Mouse (Mus musculus) cortical plate, adult 2 months (tissue): Measurements from ENCODE around the gene Klf9. TPM values are rescaled to one million over a fixed set of nuclear protein-coding genes. Genes with fewer than 3 reads are reported as not detected.

Source experiments
- H3K27ac ChIP-seq: fragments of 200-500 bp; 2 replicates; pipeline ENCODE4 v1.5.1; 2012; ENCODE audit warnings: low read length, control low read depth, inconsistent platforms; ENCODE audit not compliant: insufficient read depth
- H3K4me1 ChIP-seq: fragments of 200-500 bp; 2 replicates; pipeline ENCODE4 v1.6.1; 2011; ENCODE audit warnings: low read length; ENCODE audit not compliant: control insufficient read depth, insufficient read depth
- H3K4me3 ChIP-seq: fragments of 200-500 bp; 2 replicates; pipeline ENCODE4 v1.5.1; 2011; ENCODE audit warnings: mild to moderate bottlenecking, low read length, control low read depth; ENCODE audit not compliant: insufficient read depth
- CTCF ChIP-seq: fragments of 200-500 bp; IDR thresholded peaks from 2 replicates; pipeline ENCODE4 v1.5.1; 2011; ENCODE audit warnings: mild to moderate bottlenecking, control low read depth, low read length; ENCODE audit not compliant: insufficient read depth; ENCODE audit errors: extremely low read depth
- POLR2A ChIP-seq: fragments of 200-500 bp; IDR thresholded peaks from 2 replicates; pipeline ENCODE4 v1.6.1; 2011; ENCODE audit warnings: mild to moderate bottlenecking, low read length, control low read depth; ENCODE audit not compliant: insufficient read depth; ENCODE audit errors: extremely low read depth
- polyA plus RNA-seq: library from polyadenylated mRNA; depleted of rRNA; stranded (reverse); fragments of >200 nt; gene quantifications from 2 replicates; pipeline ENCODE4 v1.2.3, GENCODE M21; 2012

Gene Klf9
- polyA plus RNA-seq, 1 experiment, result 112 TPM

- Histone ChIP-seq H3K4me3 (no peak overlapping the region), H3K27ac (0 out of 2 replicates have a peak overlapping the region, but pooled peaks have one; percentile 17), H3K4me1 (peaks cover 20% of the 10 kb centered on the region)
- TF ChIP-seq CTCF (no peak), POLR2A (no peak)
These were observed 21.4 kb downstream of the Klf9 start for GRCm38 (mm10) chr19:23162387-23162809.

DNA sequence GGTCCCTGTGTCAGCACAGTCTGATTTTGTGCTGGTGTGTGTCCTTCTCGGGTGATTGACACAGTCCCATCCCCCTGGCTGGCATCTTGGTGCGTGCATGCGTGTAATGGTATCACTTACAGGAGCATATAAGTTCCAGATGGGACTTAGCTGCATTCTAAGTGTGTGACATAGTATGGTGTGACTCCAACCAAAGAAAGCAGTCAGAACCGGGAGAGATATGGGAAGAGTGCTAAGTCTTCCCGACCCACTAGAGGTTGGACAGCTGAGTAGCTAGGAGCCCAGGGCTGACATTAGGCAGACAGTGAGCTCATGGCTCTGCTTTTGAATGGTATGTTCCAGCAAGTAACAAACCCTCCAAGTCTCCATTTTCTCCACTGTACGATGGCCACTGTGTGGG, 21.9 kb downstream of the Klf9 start:
- peaks cover 20% of the 10 kb centered on the region for H3K4me1 ChIP-seq

GRCm38 (mm10) chr19:23163361-23163760, 22.3 kb downstream of the Klf9 start:
- no peak overlapping the region for H3K4me3 ChIP-seq
- H3K4me1 ChIP-seq, result peaks cover 20% of the 10 kb centered on the region
- H3K27ac ChIP-seq, result peak overlapping the region; percentile 17
- TF ChIP-seq POLR2A, result no peak
- TF ChIP-seq CTCF, result no peak

More for the DNA sequence above, 21.9 kb downstream of the Klf9 start:
- H3K27ac ChIP-seq, result peak overlapping the region; percentile 17
- TF ChIP-seq POLR2A, result no peak
- TF ChIP-seq CTCF, result no peak
- H3K4me3 ChIP-seq, result no peak overlapping the region

DNA sequence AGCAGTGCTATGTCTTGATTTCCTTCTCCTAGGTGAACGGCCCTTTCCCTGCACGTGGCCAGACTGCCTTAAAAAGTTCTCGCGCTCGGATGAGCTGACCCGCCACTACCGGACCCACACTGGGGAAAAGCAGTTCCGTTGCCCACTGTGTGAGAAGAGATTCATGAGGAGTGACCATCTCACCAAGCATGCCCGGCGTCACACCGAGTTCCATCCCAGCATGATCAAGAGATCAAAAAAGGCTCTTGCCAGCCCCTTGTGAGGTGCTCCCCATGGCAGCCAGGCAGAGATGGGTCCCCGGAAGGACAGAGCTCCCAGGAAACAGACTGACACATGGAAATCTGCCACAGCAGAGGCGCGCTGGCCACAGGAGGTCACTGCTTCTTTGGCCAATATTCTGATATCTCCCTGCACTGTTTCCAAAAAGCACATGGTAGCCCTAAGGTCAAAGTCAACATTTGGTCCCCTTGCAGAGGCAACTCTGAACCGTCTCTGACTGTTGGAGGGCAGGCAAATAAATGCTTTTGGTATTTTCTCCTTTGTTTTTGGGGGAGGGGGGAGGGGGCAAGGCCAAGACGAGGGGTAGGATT, 23.7 kb downstream of the Klf9 start:
- Histone ChIP-seq H3K4me3 (no peak overlapping the region), H3K4me1 (peaks cover 17% of the 10 kb centered on the region), H3K27ac (no peak overlapping the region)
- TF ChIP-seq CTCF, result no peak
- TF ChIP-seq POLR2A, result no peak

DNA sequence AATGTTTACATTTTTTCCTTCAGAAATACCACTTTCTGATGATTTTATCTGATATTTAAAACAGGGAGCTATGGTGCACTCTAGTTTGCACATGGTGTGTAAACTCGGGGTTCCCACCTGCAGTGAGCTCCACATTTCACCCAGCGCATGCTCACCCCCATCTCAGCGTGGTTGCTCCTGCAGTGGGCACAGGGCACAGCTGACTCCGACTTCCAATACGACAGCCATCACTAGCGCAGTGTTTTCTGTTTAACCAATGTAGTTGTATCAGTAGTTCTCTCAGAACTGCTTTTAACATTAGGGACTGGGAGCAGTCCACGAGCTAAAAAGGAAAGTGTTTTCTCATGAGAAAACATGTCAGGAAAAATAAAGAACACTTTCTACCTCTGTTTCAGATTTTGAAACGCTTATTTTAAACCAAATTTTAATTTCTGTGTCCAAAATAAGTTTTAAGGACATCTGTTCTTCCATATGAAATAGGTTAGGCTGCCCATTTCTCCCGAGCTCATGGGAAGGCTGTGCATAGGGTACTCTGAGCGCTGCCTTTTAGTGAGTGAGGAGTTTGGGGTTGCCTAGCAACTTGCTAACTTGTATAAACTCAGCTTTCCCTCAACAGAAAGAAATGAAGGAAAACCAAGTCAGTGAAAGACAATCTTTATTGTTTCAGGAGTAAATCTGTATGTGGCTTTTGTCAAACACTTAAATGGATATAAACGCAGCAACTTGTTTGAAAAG, 25.7 kb downstream of the Klf9 start:
- Histone ChIP-seq H3K4me3 (no peak overlapping the region), H3K27ac (no peak overlapping the region), H3K4me1 (peaks cover 11% of the 10 kb centered on the region)
- TF ChIP-seq POLR2A (no peak), CTCF (no peak)

DNA sequence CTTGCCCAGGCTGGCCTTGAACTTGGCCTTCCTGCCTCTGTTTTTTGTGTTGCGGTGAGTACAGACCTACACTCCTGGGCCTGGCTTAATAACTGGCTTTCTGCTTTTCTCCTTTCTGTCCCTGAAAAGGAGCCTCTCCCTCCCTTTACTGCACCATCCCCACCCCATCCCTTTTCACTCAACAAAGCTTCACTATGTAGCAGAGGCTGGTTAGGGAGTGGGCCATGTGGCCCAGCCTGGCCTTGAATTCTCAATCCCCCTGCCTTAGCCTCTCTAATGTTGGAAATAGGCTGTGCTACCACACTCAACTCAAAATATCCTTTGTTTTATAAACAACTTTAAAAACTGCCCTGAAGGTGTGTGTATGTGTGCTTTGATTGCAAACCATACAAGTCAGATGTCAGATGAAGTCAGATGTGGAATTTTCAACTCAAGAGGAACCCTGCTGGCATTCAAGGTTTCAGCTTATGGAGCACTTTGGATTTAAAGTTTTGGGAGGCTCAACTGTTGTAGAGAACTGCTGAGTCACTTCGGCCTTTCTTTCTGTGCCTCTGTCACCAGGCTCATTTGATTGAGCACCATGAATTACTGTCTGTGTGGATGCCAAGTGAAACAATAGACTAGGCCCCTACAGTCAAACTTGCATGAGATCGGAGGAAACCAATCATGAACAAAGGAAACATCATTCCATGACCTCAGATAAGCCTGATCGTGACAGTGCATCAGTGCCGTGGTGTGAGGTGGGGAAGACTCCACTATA, 28.1 kb downstream of the Klf9 start:
- Histone ChIP-seq H3K27ac (0 out of 2 replicates have a peak overlapping the region, but pooled peaks have one; percentile 0), H3K4me3 (no peak overlapping the region), H3K4me1 (peaks cover 3% of the 10 kb centered on the region; the same call in 1 of the 2 replicates)
- TF ChIP-seq CTCF (no peak), POLR2A (no peak)

DNA sequence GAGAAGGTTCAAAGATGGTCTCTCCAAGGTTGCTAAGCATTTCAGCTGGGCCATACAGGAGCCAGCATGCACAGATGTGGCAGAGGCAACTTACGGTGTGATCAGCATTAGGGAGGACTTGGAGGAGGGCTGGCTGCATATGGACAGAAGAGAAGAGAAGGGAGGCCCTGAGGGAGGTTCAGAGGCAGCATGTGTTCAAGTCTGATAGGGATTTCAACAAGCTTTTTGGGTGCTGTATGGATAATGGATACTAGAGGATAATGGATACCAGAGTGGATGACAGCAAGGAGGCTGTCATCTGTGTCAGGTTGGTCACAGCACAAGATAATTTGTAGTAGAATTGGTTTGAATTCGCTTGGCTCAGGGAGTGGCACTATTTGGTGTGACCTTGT, 28.6 kb downstream of the Klf9 start:
- Histone ChIP-seq H3K27ac (0 out of 2 replicates have a peak overlapping the region, but pooled peaks have one; percentile 0), H3K4me3 (no peak overlapping the region), H3K4me1 (peaks cover 3% of the 10 kb centered on the region; the same call in 1 of the 2 replicates)
- no peak for TF ChIP-seq POLR2A
- TF ChIP-seq CTCF, result no peak

GRCm38 (mm10) chr19:23170476-23170875, 29.4 kb downstream of the Klf9 start:
- Histone ChIP-seq H3K4me1 (peaks cover 3% of the 10 kb centered on the region; the same call in 1 of the 2 replicates), H3K4me3 (no peak overlapping the region), H3K27ac (no peak overlapping the region)
- TF ChIP-seq POLR2A (no peak), CTCF (no peak)

DNA sequence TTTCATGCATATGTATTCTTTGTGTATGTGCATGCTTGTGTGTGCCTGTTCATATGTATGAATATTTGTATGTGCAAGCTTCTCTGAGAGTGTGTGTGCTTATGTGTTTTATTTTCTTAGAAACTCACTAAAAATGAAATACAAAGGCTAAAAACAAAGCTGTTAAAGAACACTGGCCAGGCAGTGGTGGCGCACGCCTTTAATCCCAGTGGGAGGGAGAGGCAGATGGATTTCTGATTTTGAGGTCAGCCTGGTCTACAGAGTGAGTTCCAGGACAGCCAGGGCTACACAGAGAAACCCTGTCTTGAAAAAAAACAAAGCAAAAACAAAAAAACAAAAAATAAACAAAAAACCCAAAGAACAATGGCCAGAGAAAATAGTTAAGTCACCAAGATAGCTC, 30.1 kb downstream of the Klf9 start:
- Histone ChIP-seq H3K4me3 (no peak overlapping the region), H3K4me1 (peaks cover 3% of the 10 kb centered on the region; the same call in 1 of the 2 replicates), H3K27ac (no peak overlapping the region)
- TF ChIP-seq CTCF (no peak), POLR2A (no peak)
